Mouse (Mus musculus) embryonic facial prominence, embryonic 11.5 days (tissue): ENCODE results near the gene Ddx21. TPM values are rescaled to one million over a fixed set of nuclear protein-coding genes. Genes with fewer than 3 reads are reported as not detected.

ENCODE experiments used
- ATAC-seq: fragments of 200-750 bp; cut with Nextera tagmentation; replicated peaks from 2 replicates; pipeline ENCODE4 v1.8.0; 2017; ENCODE audit warnings: low read depth; ENCODE audit not compliant: insufficient number of reproducible peaks, low FRiP score, low TSS enrichment
- DNase-seq: peaks from one replicate; pipeline ENCODE4 v3.0.0-alpha.2; 2015; ENCODE audit warnings: low spot score
- H3K27ac ChIP-seq: fragments of 300-500 bp; sonication (generic); replicated peaks from 2 replicates; pipeline ENCODE4 v1.5.1; 2014; ENCODE audit warnings: mild to moderate bottlenecking, low read depth, low read length, control low read depth
- H3K27me3 ChIP-seq: fragments of 300-500 bp; sonication (generic); 2 replicates; pipeline ENCODE4 v1.6.1; 2014; ENCODE audit warnings: mild to moderate bottlenecking, low read length, moderate library complexity, mixed read lengths; ENCODE audit not compliant: control insufficient read depth, insufficient read depth
- H3K36me3 ChIP-seq: fragments of 300-500 bp; sonication (generic); replicated peaks from 2 replicates; pipeline ENCODE4 v1.6.1; 2014; ENCODE audit warnings: low read depth, mild to moderate bottlenecking, low read length, moderate library complexity, mixed read lengths; ENCODE audit not compliant: control insufficient read depth, insufficient read depth
- H3K4me1 ChIP-seq: fragments of 300-500 bp; sonication (generic); 2 replicates; pipeline ENCODE4 v1.6.1; 2014; ENCODE audit warnings: low read length, mixed read lengths; ENCODE audit not compliant: control insufficient read depth, insufficient read depth
- H3K4me2 ChIP-seq: fragments of 300-500 bp; sonication (generic); 2 replicates; pipeline ENCODE4 v1.6.1; 2014; ENCODE audit warnings: low read depth, mild to moderate bottlenecking, control low read depth, low read length, moderate library complexity
- H3K4me3 ChIP-seq: fragments of 300-500 bp; sonication (generic); 2 replicates; pipeline ENCODE4 v1.5.1; 2014; ENCODE audit warnings: low read depth, low read length, control low read depth
- H3K9ac ChIP-seq: fragments of 300-500 bp; sonication (generic); replicated peaks from 2 replicates; pipeline ENCODE4 v1.6.1; 2014; ENCODE audit warnings: mild to moderate bottlenecking, control low read depth, low read length
- H3K9me3 ChIP-seq: fragments of 300-500 bp; sonication (generic); replicated peaks from 2 replicates; pipeline ENCODE4 v1.6.1; 2016; ENCODE audit warnings: mild to moderate bottlenecking, low read length, inconsistent platforms, mixed read lengths; ENCODE audit not compliant: control insufficient read depth
- WGBS: fragments of 180-500 bp; shearing (Covaris S2); extraction: QIAGEN DNeasy Blood & Tissue Kit; methylation state at CpG from one replicate; pipeline ENCODE4 v1.1.7; 2014; 5-methylcytosine and 5-hydroxymethylcytosine counted together
- polyA plus RNA-seq: library from polyadenylated mRNA; unstranded; fragments of >200 nt; fragmentation: Nextera tagmentation; extraction: Ambion mirVana; gene quantifications from 2 replicates; pipeline ENCODE4 v1.2.1, GENCODE M21; 2014

Gene Ddx21
- polyA plus RNA-seq, 1 experiment from 2014 or later = 40.8 TPM

DNA sequence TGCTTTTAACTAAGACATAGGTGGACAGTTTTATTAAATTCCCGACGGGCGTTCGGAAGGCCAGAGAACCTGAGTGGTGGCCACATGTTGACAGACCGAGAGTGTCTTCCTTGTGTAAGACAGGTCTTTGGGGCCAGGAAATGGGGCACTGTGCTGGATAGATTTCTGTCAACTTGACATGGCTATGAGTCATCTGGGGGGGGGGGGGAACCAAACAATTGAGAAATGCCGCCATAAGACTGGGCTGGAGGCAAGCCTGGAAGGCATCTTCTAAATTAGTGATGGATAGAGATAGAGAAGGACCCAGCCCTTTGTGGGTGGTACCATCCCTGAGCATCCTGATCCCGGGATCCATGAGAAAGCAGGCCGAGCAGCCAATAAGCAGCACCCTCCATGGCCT lies 59.2 kb downstream of the Ddx21 start:
- H3K9ac ChIP-seq = no peak overlapping the region
- 92% methylated on average over 8 of the region's 8 CpGs for WGBS
- no peaks in the 10 kb centered on the region for H3K9me3 ChIP-seq
- no peaks in the 10 kb centered on the region for H3K27me3 ChIP-seq
- H3K4me1 ChIP-seq = no peaks in the 10 kb centered on the region
- H3K4me2 ChIP-seq = no peak overlapping the region
- no peaks in the 10 kb centered on the region for H3K36me3 ChIP-seq
- ATAC-seq (no peak), DNase-seq (no peak)
- H3K27ac ChIP-seq = no peak overlapping the region
- no peak overlapping the region for H3K4me3 ChIP-seq

GRCm38 (mm10) chr10:62542507-62542906 lies 59.6 kb downstream of the Ddx21 start:
- H3K4me2 ChIP-seq = no peak overlapping the region
- H3K36me3 ChIP-seq = no peaks in the 10 kb centered on the region
- no peak overlapping the region for H3K27ac ChIP-seq
- H3K27me3 ChIP-seq = no peaks in the 10 kb centered on the region
- H3K4me1 ChIP-seq = no peaks in the 10 kb centered on the region
- DNase-seq = no peak
- H3K9ac ChIP-seq = no peak overlapping the region
- ATAC-seq = no peak
- no peak overlapping the region for H3K4me3 ChIP-seq
- no peaks in the 10 kb centered on the region for H3K9me3 ChIP-seq
- WGBS = 95% methylated on average over 12 of the region's 12 CpGs

DNA sequence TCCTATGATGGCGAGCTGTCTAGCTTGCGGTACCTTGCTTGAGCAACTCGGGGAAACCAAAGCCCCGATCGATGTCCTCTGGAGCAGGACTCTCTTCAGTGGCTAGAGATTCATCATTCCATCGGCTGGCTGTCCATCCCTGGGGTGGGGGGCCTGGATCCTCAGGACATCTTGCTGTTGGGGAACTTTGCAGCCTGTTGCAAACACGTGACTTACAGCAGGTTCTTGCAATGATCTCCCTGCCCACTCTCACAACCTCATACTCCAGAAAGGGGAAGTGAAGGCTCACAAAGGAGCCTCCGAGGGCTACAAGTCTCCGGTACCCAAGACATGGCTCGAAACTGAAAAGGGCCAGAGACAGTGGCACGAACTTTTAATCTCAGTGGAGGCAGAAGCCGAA lies 60.6 kb downstream of the Ddx21 start:
- 92% methylated on average over 12 of the region's 12 CpGs for WGBS
- Histone ChIP-seq H3K36me3 (no peaks in the 10 kb centered on the region), H3K9ac (no peak overlapping the region), H3K27me3 (no peaks in the 10 kb centered on the region), H3K4me3 (no peak overlapping the region), H3K4me2 (no peak overlapping the region), H3K9me3 (no peaks in the 10 kb centered on the region), H3K4me1 (no peaks in the 10 kb centered on the region), H3K27ac (no peak overlapping the region)
- DNase-seq (no peak), ATAC-seq (no peak)

- H3K4me1 ChIP-seq = no peaks in the 10 kb centered on the region
- ATAC-seq = no peak
These were observed 61.3 kb downstream of the Ddx21 start for GRCm38 (mm10) chr10:62540800-62541199.

GRCm38 (mm10) chr10:62534509-62534908 lies 67.6 kb downstream of the Ddx21 start:
- Histone ChIP-seq H3K4me2 (no peak overlapping the region), H3K4me1 (no peaks in the 10 kb centered on the region), H3K27ac (no peak overlapping the region), H3K36me3 (no peaks in the 10 kb centered on the region), H3K27me3 (no peaks in the 10 kb centered on the region), H3K9ac (no peak overlapping the region), H3K9me3 (no peaks in the 10 kb centered on the region), H3K4me3 (no peak overlapping the region)
- DNase-seq = no peak
- 84% methylated on average over 7 of the region's 7 CpGs for WGBS
- no peak for ATAC-seq

More at GRCm38 (mm10) chr10:62540800-62541199, 61.3 kb downstream of the Ddx21 start:
- no peak overlapping the region for H3K9ac ChIP-seq
- H3K9me3 ChIP-seq = no peaks in the 10 kb centered on the region
- H3K27me3 ChIP-seq = no peaks in the 10 kb centered on the region
- WGBS = 61% methylated on average over 3 of the region's 3 CpGs
- DNase-seq = no peak
- H3K27ac ChIP-seq = no peak overlapping the region
- no peak overlapping the region for H3K4me2 ChIP-seq
- H3K36me3 ChIP-seq = no peaks in the 10 kb centered on the region
- H3K4me3 ChIP-seq = no peak overlapping the region

DNA sequence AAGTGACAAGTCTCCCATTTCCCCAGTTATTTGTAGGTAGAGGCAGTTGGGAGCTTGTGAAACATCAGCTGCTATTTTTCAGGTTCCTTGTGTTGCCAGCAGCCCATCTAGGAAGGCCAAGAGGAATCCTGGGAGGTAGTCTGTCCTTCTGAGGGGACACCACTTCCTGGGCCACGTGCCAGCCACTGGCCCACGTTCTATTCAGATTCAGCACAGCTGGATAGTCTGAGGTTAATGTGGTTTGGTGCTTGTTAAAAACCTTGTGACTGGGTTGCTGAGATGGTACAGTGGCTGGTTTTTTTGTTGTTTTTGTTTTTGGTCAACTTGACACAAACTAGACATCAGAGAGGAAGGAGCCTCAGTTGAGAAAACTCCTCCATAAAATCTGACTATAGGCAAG lies 69.2 kb downstream of the Ddx21 start:
- no peak overlapping the region for H3K9ac ChIP-seq
- no peak overlapping the region for H3K4me2 ChIP-seq
- no peak overlapping the region for H3K4me3 ChIP-seq
- H3K27me3 ChIP-seq = no peaks in the 10 kb centered on the region
- no peak for ATAC-seq
- H3K27ac ChIP-seq = no peak overlapping the region
- 60% methylated on average over 2 of the region's 2 CpGs for WGBS
- H3K36me3 ChIP-seq = no peaks in the 10 kb centered on the region
- no peak for DNase-seq
- H3K9me3 ChIP-seq = no peaks in the 10 kb centered on the region
- H3K4me1 ChIP-seq = no peaks in the 10 kb centered on the region

Other genes starting within 250 kb of the Ddx21 start
- gene Hk1, start 222.4 kb downstream of the Ddx21 start, polyA plus RNA-seq = 19.9 and 21.6 TPM in 2 replicates
- gene Hkdc1, start 179.8 kb downstream of the Ddx21 start, polyA plus RNA-seq = 0.11 and 0.41 TPM in 2 replicates
- 0.89 and 1.2 TPM in 2 replicates for gene 4930507D05Rik, start 152.8 kb downstream of the Ddx21 start, polyA plus RNA-seq
- 30.3 and 31.2 TPM in 2 replicates for gene Supv3l1, start 152.5 kb downstream of the Ddx21 start, polyA plus RNA-seq
- 95.0 and 101 TPM in 2 replicates for gene Vps26a, start 115.5 kb downstream of the Ddx21 start, polyA plus RNA-seq
- 4.1 and 6.9 TPM in 2 replicates for gene Srgn, start 74.8 kb downstream of the Ddx21 start, polyA plus RNA-seq
- 48.5 and 50.7 TPM in 2 replicates for gene Kif1bp, start 23.8 kb downstream of the Ddx21 start, polyA plus RNA-seq
- gene Ddx50, start 48.9 kb upstream of the Ddx21 start, polyA plus RNA-seq = 167 and 187 TPM in 2 replicates
- 2.7 and 3.1 TPM in 2 replicates for gene Stox1, start 123.8 kb upstream of the Ddx21 start, polyA plus RNA-seq
- gene Ccar1, start 190.0 kb upstream of the Ddx21 start, polyA plus RNA-seq = 145 and 158 TPM in 2 replicates